Mouse (Mus musculus) hindbrain, embryonic 11.5 days (tissue): ENCODE measurements around the gene Dbi. TPM values are rescaled to one million over a fixed set of nuclear protein-coding genes. Genes with fewer than 3 reads are reported as not detected.

ENCODE experiments used
- ATAC-seq: fragments of 200-750 bp; cut with Nextera tagmentation; 2 replicates; pipeline ENCODE4 v1.8.0; 2017; ENCODE audit warnings: mild to moderate bottlenecking, moderate TSS enrichment, moderate library complexity; ENCODE audit not compliant: low FRiP score
- DNase-seq: peaks from one replicate; pipeline ENCODE4 v3.0.0-alpha.2; 2015; ENCODE audit warnings: low spot score
- H3K27ac ChIP-seq: fragments of 300-500 bp; sonication (generic); 2 replicates; pipeline ENCODE4 v1.5.1; 2014; ENCODE audit warnings: mild to moderate bottlenecking, low read depth, low read length
- H3K27me3 ChIP-seq: fragments of 300-500 bp; sonication (generic); 2 replicates; pipeline ENCODE4 v1.6.1; 2014; ENCODE audit warnings: mild to moderate bottlenecking, low read length, moderate library complexity, mixed read lengths; ENCODE audit not compliant: control insufficient read depth, insufficient read depth
- H3K36me3 ChIP-seq: fragments of 300-500 bp; sonication (generic); 2 replicates; pipeline ENCODE4 v1.6.1; 2014; ENCODE audit warnings: mild to moderate bottlenecking, low read length, moderate library complexity, mixed read lengths; ENCODE audit not compliant: control insufficient read depth, insufficient read depth
- H3K4me1 ChIP-seq: fragments of 300-500 bp; sonication (generic); replicated peaks from 2 replicates; pipeline ENCODE4 v1.6.1; 2014; ENCODE audit warnings: low read length, mixed read lengths; ENCODE audit not compliant: control insufficient read depth, insufficient read depth
- H3K4me2 ChIP-seq: fragments of 300-500 bp; sonication (generic); replicated peaks from 2 replicates; pipeline ENCODE4 v1.6.1; 2014; ENCODE audit warnings: mild to moderate bottlenecking, low read depth, low read length
- H3K4me3 ChIP-seq: fragments of 300-500 bp; sonication (generic); 2 replicates; pipeline ENCODE4 v1.5.1; 2014; ENCODE audit warnings: low read depth, low read length
- H3K9ac ChIP-seq: fragments of 300-500 bp; sonication (generic); 2 replicates; pipeline ENCODE4 v1.6.1; 2014; ENCODE audit warnings: low read depth, low read length
- H3K9me3 ChIP-seq: fragments of 300-500 bp; sonication (generic); 2 replicates; pipeline ENCODE4 v1.6.1; 2016; ENCODE audit warnings: low read length; ENCODE audit not compliant: control insufficient read depth
- WGBS: fragments of 180-500 bp; shearing (Covaris S2); extraction: QIAGEN DNeasy Blood & Tissue Kit; methylation state at CpG from one replicate; pipeline ENCODE4 v1.1.7; 2014; 5-methylcytosine and 5-hydroxymethylcytosine counted together
- polyA plus RNA-seq: library from polyadenylated mRNA; unstranded; fragments of >200 nt; fragmentation: Nextera tagmentation; extraction: Ambion mirVana; gene quantifications from 2 replicates; pipeline ENCODE4 v1.2.1, GENCODE M21; 2014

The Dbi gene
- polyA plus RNA-seq, 1 experiment from 2014 or later = 642 TPM

GRCm38 (mm10) chr1:120116106-120116505 lies 4.8 kb downstream of the Dbi start:
- ATAC-seq (no peak), DNase-seq (no peak)
- Histone ChIP-seq H3K4me3 (no peak overlapping the region), H3K9ac (no peak overlapping the region), H3K4me2 (no peak overlapping the region), H3K27ac (no peak overlapping the region), H3K9me3 (0 out of 2 replicates have a peak, but pooled peaks cover 4% of the 10 kb centered on the region), H3K36me3 (peaks cover 24% of the 10 kb centered on the region), H3K4me1 (peaks cover 5% of the 10 kb centered on the region; the same call in 1 of the 2 replicates), H3K27me3 (no peaks in the 10 kb centered on the region)
- 88% methylated on average over 11 of the region's 11 CpGs for WGBS

- peaks cover 5% of the 10 kb centered on the region; the same call in 1 of the 2 replicates for H3K4me1 ChIP-seq
- H3K9ac ChIP-seq = no peak overlapping the region
- H3K27me3 ChIP-seq = no peaks in the 10 kb centered on the region
- H3K36me3 ChIP-seq = peaks cover 24% of the 10 kb centered on the region
- no peak overlapping the region for H3K4me2 ChIP-seq
- H3K9me3 ChIP-seq = 0 out of 2 replicates have a peak, but pooled peaks cover 4% of the 10 kb centered on the region
- WGBS = 85% methylated on average over 9 of the region's 9 CpGs
- H3K4me3 ChIP-seq = no peak overlapping the region
- DNase-seq = no peak
- H3K27ac ChIP-seq = no peak overlapping the region
- ATAC-seq = no peak
Measured at GRCm38 (mm10) chr1:120115671-120116081, 5.2 kb downstream of the Dbi start.

- Histone ChIP-seq H3K27ac (no peak overlapping the region), H3K4me3 (no peak overlapping the region), H3K36me3 (peaks cover 24% of the 10 kb centered on the region), H3K4me1 (no peaks in the 10 kb centered on the region), H3K9me3 (0 out of 2 replicates have a peak, but pooled peaks cover 4% of the 10 kb centered on the region), H3K9ac (no peak overlapping the region), H3K27me3 (no peaks in the 10 kb centered on the region), H3K4me2 (no peak overlapping the region)
- 89% methylated on average over 12 of the region's 12 CpGs for WGBS
- no peak for ATAC-seq
- DNase-seq = no peak
Measured at GRCm38 (mm10) chr1:120112251-120113187, 8.4 kb downstream of the Dbi start.

- no peak overlapping the region for H3K4me3 ChIP-seq
- H3K27ac ChIP-seq = no peak overlapping the region
- H3K9ac ChIP-seq = no peak overlapping the region
- no peaks in the 10 kb centered on the region for H3K4me1 ChIP-seq
- 0 out of 2 replicates have a peak, but pooled peaks cover 4% of the 10 kb centered on the region for H3K9me3 ChIP-seq
- H3K4me2 ChIP-seq = no peak overlapping the region
- no peaks in the 10 kb centered on the region for H3K27me3 ChIP-seq
- WGBS = 92% methylated on average over 8 of the region's 8 CpGs
- peaks cover 24% of the 10 kb centered on the region for H3K36me3 ChIP-seq
- ATAC-seq (no peak), DNase-seq (no peak)
Measured at GRCm38 (mm10) chr1:120111766-120112165, 9.1 kb downstream of the Dbi start.

- H3K36me3 ChIP-seq = peaks cover 15% of the 10 kb centered on the region
- no peak for ATAC-seq
- DNase-seq = no peak
- WGBS = 86% methylated on average over 19 of the region's 19 CpGs
- no peak overlapping the region for H3K27ac ChIP-seq
- H3K4me1 ChIP-seq = no peaks in the 10 kb centered on the region
- H3K4me3 ChIP-seq = no peak overlapping the region
- no peak overlapping the region for H3K4me2 ChIP-seq
- 0 out of 2 replicates have a peak, but pooled peaks cover 4% of the 10 kb centered on the region for H3K9me3 ChIP-seq
- H3K27me3 ChIP-seq = no peaks in the 10 kb centered on the region
- H3K9ac ChIP-seq = no peak overlapping the region
Measured at GRCm38 (mm10) chr1:120109741-120110432, 11.0 kb downstream of the Dbi start.

- H3K27me3 ChIP-seq = no peaks in the 10 kb centered on the region
- H3K9ac ChIP-seq = no peak overlapping the region
- H3K9me3 ChIP-seq = no peaks in the 10 kb centered on the region
- no peaks in the 10 kb centered on the region for H3K4me1 ChIP-seq
- no peak overlapping the region for H3K4me2 ChIP-seq
- no peak overlapping the region for H3K27ac ChIP-seq
- H3K36me3 ChIP-seq = no peaks in the 10 kb centered on the region
- 86% methylated on average over 5 of the region's 5 CpGs for WGBS
- H3K4me3 ChIP-seq = no peak overlapping the region
- DNase-seq = no peak
- no peak for ATAC-seq
Measured at GRCm38 (mm10) chr1:120105556-120105959, 15.3 kb downstream of the Dbi start.

- Histone ChIP-seq H3K4me1 (no peaks in the 10 kb centered on the region), H3K36me3 (no peaks in the 10 kb centered on the region), H3K27ac (no peak overlapping the region), H3K9me3 (no peaks in the 10 kb centered on the region), H3K9ac (no peak overlapping the region), H3K4me2 (no peak overlapping the region), H3K27me3 (no peaks in the 10 kb centered on the region), H3K4me3 (no peak overlapping the region)
- no peak for ATAC-seq
- DNase-seq = no peak
- WGBS = 84% methylated on average over 3 of the region's 3 CpGs
Measured at GRCm38 (mm10) chr1:120101227-120101609, 19.7 kb downstream of the Dbi start.

GRCm38 (mm10) chr1:120100456-120101226 lies 20.2 kb downstream of the Dbi start:
- no peaks in the 10 kb centered on the region for H3K27me3 ChIP-seq
- H3K9ac ChIP-seq = no peak overlapping the region
- DNase-seq = no peak
- WGBS = 78% methylated on average over 8 of the region's 8 CpGs
- no peak overlapping the region for H3K4me2 ChIP-seq
- H3K4me3 ChIP-seq = no peak overlapping the region
- no peaks in the 10 kb centered on the region for H3K4me1 ChIP-seq
- no peak overlapping the region for H3K27ac ChIP-seq
- H3K36me3 ChIP-seq = no peaks in the 10 kb centered on the region
- ATAC-seq = no peak
- H3K9me3 ChIP-seq = no peaks in the 10 kb centered on the region
